Mouse (Mus musculus) erythroblast, adult 5-6 weeks (primary cell): ENCODE measurements at regions not wholly inside any gene's neighbourhood (a gene's known extent, or its start where the extent isn't known, plus 50 kb on each side); places are given as distances from the start of the nearest gene placed in this dataset.

ENCODE experiments used
- ATAC-seq: replicated peaks from 2 replicates; pipeline ENCODE4 v1.8.0; 2016; ENCODE audit warnings: moderate number of reproducible peaks, mild to moderate bottlenecking, moderate TSS enrichment, inconsistent platforms; ENCODE audit not compliant: poor library complexity, low FRiP score, severe bottlenecking

DNA sequence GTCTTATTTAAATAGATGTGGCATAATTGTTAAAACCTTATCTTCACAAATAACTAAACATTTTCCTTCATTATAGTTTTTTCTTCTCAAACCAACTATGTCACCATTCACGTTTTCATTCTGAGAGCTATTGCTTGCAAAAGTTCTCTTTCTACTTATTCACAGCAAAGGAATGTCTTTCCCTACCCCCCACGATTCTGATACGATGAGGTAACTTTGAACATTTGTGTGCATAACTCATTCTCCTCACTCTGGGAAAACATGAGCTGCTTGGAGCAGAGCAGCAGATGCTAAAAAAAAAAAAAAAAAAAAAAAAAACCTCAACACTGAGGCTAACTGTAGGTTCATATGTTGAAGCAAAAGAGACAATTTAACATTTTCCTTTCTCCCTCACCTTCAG is 547.6 kb upstream of the Cited2 start:
- ATAC-seq, result no peak

DNA sequence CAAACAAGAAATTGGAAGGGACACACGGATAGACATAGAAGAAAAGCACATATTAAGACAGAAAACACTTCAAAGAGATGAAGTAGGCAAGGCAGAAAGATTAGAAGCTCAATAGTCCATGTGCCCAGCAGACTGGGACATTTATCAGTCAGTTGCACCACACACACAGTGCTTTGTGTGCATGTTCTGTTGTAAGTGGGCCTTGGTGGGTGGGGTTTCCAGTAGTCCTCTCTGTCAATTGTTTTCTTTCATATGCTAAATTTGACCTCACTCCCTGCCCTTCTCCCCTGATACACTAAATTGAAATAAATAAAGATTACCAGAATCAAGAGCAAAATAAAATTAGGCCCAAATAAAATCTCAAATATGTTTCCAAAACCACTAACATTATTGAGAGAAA is 546.0 kb upstream of the Cited2 start:
- no peak for ATAC-seq

DNA sequence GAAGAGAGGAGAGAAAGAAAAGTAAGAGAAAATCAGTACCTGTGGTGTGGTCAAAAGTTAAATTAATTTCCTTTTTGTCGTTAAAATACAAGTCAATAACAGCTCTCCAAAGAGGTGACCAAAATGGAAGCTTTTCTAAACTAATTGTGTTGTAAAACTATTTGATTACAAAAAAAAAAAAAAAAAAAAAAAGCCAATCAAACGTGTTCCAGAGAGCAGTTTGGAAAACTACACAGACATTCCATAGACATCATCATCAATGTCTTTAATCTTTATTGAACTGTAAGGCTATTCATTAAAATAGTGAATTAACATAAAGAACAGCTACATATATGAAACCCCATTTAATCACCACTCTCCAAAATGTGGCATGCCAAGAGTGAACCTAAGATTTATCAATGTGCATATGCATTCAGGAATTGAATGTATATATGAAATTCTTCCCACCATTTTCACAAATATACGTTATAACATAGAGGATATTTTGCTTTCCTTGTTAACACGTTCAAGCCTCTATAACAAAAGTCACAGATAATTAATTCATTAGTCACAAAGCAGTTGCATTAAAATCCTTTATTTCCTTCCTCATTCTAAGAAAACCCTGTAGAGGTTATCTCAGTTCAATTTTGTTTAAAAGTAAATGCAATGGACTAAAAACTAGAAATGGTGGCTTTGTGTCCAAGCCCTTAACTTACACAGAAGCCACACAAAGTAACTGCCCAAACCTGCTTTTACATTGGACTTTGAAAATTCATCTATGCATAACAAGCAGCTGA is 545.3 kb upstream of the Cited2 start:
- no peak for ATAC-seq

DNA sequence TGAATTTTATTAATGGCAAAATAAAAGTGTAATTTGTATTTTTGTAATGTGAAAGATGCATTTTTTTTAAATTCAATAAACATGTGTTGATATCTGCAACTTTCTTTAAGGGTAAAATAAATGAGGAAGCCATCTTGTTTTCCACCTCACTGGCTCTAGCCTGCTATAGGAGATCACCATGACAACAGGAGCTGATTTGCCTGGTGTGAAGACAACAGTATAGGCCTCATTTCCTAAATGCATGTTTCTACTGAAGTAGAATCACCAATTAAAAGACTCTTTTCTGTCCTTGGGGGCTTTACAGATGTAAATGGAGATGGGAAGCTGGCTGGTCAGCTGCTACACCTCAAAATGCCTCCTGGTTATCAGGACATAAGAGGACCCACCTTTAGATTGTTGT is 544.4 kb upstream of the Cited2 start:
- no peak for ATAC-seq

DNA sequence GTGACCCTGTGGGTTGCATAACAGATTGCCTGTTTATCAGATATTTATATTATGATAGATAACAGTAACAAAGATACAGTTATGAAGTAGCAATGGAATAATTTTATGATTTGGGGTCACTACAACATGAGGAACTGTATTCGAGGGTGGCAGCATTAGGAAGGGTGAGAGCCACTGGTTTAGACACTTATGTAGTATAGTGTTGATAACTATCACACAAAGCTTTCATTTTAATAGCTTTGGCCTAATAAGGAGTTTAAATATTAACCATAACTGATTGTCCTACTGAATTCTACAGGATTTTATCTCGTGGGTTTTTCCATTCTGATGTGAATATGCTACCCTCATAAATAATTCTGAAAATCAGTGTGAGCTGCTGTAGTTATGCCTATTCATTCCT is 538.6 kb upstream of the Cited2 start:
- no peak for ATAC-seq

DNA sequence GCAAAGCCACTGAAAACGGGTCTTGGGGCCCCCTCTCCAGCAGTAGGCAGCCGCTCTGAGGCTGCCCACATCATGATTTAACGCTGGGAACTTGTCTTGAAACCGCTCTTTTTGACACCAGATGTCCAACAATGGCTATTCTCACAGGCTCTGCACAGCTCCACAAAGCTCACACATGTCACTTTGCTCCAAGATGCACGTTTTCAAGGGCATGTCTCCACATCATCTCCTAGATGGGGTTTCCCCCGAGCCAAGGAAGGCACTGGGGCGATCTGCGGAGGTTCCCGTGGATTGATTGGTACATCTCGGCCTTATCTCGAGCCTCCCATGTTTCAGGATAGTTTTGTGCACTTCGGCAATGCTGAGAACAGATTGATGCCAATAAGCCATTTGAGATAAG is 526.8 kb upstream of the Cited2 start:
- ATAC-seq, result no peak

DNA sequence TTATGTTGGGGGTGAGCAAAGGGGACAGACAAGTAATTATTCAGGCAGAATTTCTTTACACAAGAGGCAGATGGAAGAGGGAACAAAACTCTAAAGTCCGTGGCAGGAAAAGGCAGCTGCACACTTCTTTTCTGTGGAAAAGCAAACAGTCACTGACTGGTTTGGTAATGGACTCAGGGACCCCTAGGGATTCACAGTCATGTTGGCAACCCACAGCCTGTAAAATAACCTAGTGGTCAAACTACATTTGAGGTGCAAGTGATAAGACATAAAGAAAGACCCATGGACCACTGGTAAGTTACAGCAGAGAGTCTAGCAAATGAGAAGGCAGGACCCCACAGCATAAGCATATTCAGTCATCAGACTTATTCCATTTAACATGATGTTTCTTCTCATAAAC is 526.4 kb upstream of the Cited2 start:
- ATAC-seq, result no peak

DNA sequence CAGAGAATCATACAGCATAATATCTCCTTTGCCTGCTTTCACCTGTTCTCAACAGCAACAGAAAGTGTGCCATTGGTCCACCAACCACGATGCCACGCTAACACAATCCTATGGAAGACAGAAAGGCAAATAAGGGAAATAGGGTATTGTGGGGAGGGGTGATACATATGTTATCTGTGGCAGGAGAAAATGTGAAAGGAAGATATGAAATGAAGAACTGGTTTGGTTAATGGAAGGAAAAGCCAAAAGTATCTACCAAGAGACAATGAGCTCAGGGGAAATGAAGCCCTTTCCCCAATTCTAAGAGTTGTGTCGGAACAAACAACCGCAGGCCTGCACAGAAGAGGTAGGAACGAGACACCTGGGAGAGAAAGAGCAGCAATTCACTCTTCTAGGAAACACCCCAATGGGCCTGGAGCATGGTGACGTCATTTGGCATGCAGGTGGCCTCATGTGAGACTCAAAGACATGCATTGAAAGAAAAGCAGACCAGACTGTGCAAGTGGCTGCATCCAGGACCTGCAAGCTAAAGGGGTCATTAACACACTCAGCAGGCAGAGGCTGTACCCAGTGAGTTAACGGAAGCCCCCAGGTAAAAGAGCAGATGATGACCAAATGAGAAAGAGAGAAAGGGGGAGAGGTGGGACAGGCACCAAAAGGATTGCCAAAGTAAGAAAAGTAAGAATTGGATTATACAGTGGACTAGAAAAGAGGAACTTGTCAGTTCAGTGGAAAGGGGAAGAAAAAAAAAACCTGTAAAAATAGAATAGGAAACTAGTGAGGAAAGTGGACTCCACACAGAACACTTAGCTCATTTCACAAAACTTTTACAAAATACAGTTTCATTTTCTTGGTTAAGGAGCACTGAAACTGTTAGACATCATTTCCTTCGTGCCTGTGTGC is 522.2 kb upstream of the Cited2 start:
- ATAC-seq, result no peak

DNA sequence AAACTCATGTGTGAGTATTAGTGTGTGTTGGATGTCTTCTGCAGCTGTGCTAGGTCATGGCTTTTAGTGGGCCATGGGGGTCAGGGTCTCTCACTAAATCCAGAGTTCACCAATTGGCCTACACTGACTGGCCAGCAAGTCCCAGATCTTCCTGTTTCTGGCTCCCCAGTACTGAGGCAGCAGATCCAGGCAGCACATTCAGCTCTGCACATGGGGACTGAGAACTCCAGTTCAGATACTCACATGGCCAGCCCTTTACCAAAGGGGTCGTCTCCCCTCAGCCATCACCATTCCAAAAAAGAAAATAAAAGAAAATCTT is 521.6 kb upstream of the Cited2 start:
- ATAC-seq, result no peak

DNA sequence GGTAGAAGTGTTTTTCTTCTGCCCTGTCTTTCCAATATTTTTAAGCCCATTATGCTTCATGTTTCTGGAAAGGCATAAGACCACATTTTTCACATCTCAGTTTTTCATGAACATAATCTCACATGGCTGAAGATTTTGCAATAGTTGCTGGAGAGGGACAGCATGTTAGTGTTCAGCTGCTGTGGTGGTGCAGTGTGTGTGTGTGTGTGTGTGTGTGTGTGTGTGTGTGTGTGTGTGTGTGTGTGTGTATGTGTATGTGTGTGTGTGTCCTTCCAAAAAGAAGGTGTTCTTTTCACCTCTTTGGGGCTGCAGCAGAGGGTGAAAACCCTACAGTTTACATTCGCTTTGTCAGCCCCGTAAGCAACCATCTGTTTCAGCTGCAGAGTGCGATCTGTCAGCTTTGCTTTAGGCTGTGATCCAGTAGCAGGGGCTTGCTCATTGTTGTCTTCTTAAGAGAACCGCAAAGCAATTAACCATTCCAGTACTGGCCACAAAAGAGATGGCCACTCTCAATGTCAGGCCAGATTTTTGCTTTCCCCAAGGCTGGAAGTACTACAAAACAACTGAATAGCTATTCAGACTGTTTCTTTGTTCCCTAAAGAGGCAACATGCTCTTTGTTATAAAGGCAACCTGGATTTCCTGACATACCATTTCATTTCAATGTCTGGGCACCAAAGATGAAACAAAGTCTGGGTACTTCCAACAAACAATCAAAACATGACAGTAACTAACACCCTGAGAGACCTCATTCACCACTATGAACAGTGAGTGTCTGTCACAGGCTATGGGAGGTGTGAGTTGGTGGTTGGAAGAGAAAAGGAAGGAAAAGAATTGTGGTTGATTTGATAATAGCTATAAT is 520.2 kb upstream of the Cited2 start:
- no peak for ATAC-seq

DNA sequence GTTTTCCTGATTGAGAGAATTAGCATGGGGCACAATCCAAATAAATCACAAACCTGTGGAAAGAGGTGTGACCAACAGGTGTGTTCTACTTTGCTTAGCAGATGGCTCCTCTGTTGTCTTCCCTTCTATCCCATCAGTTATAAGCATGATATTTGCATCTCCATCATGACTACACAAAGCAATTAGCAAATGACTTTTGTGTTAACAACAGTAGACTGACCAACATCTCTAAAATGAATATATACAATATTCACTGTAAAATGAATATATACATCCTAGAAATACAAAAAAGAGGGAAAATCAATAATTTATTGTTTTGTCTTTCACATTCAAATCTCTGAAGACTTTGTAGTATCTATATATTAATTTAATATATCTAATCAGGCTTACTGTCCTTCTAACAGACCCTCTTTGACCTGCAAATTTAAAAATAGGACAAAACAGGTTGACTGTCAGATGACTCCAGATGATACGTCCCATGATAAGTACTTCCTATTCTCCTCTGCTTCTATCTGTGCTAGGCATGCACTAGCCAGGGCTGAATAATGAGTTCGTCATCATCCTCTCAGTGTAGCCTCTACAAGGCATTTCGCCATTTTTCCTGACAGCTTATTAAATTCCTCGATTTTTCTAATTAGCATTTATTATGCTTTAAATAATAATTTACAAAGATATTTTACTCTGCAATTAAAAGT is 519.5 kb upstream of the Cited2 start:
- no peak for ATAC-seq

DNA sequence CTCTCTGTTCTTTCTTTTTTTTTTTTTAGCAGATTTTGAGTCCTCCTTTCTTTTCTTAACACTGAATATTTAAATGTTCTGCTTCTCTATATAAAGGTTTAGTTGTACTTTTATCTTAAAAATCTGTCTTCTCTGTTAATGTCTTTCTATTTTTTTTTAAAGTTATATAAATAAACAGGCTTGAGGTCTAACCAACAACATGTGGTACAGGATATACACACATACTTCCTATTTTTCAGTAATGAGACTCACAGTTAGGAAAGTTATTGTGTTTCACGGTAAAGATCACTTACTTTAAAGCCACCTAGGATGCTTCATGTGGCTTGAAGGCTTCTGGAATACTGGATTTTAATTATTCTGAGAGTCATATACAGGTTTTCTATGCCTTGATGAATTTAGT is 518.9 kb upstream of the Cited2 start:
- no peak for ATAC-seq

DNA sequence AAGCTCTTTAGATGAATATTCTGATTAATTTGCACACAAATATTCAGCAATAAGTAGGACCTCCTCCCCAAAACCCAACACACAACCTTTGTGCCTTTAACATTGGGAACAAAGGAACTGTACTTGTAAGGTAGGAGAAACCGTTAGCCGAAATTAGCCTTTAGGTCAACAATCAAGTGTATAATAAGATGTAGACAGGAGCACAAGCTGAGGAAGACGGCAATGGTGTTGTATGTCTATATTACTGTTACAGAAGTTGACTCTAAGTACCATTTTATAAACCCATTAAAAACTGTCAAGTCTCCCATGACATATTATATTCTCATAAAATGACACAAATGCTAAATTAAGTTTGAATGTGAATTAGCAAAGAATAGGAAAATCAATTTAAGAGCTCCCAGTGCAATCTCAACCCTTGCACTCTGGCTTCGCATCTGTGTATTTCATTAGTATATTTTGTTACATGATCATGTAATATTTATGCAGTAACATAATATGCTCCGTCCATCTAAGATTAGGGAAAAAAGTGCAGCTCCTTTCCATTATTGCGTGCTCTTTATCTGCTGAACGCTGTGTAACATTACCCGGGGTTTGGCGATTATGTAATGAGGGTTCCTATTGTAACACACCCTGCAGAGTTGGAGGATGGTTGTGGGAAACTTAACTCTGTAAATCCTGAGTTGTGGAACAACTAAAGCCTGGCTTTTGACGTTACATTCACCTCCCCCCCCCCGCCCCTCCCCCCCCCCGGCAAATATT is 510.3 kb upstream of the Cited2 start:
- no peak for ATAC-seq

DNA sequence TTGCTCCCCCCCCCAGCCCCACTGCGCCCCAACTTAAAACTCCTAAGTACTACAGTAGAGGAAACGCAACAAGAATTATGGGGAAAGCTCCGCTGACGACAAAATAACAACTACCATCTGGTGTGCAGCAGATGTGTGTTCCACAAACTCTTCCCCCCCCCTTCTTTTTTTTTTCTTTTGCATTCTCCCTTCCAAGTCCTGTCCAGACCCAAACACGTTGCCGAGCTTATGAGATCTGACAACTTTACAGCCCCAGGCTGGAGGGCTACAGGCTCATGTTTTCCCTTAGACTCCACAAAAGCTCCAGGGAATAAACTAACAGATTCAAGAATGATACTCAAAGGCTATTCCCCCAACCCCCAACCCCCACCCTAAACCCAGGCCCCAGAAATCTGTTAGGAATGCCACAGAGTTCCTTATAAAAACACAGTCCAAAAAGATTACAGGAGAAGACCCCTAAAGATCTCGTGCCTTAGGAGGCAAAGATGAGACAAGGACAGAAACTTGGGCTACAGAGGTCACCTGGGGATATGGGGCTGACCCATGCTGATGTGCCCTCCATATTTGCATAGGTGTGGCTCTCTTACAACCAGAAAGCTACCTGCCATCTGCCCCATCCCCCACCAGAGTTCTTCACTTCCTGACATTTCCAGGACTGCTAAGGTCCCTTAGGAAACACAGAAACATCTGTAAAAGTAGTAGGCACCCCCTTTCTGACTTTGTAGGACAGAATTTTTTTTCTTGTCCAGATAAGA is 509.5 kb upstream of the Cited2 start:
- no peak for ATAC-seq

DNA sequence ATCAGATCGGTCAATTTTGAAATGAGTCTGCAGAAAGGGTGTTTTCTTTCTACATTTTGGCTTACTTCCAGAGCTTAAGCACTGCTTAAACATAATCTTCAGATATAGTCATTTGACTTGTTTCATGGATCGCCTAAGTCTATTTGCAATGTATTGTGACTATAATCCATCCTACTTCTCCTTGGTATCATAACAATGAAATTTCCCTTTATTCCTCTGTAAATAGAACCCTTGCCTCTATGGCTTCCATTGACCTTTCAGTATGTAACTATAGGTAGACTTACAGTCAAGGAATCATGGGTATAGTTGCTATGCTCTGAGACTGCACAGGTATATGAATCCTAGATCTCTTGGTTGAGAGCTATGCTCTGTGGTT is 509.0 kb upstream of the Cited2 start:
- ATAC-seq, result no peak

DNA sequence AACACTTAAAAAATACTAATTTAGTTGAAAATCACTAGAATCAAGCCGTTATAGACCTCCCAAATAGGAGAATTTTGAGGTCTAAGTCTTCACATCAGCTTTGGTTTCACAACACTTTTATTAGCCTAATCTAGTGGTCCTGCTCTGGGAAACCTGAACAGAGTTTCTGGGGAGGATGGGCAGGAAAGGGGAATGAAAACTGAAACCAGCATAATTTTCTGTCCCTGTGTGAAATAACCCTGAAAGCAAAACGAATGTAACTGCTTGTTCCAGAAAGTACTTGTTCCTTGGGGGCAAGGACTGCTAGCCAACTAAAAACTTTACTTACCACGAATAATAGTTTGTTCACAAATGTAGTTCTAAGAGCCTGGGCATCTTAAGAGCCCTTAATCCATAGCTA is 508.0 kb upstream of the Cited2 start:
- no peak for ATAC-seq

DNA sequence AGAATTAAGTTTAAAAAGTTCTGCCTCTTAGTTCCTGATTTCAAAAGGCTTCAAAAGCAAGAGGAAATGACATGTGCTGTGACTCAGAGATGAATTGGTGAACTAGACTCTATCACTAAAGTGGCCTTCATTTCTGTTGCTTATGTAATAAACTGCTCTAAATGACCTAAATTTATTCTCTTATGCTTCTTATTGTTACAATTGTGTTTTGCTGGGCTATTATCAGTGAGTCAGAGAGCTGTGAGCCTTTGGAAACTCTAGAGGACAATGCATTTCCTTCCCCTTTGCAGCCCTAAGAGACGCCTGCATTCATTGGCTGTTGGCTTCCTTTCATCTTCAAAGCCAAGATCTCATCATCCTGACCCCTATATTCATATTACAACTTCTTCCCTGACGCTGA is 501.5 kb upstream of the Cited2 start:
- ATAC-seq, result no peak

DNA sequence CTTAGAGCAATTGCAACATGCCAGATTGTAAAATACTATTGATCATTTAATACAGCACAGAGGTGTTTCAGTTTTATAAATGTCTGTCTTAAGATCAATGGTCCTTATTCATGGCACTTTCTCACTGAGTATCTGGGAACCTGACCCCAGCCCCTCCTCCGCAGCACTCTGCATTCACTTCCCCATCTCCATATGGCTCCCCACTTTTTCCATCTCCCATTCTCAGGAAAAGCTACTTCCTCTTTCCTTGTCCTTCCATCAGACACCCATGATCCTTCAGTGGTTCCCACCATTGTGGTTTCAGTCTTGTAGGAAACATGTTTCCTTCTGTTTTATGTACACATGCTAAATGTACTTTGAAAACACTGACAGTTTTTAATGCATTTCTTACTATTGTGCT is 497.3 kb upstream of the Cited2 start:
- no peak for ATAC-seq
